Mouse (Mus musculus): ENCODE results near the gene Gle1. TPM values are rescaled to one million over a fixed set of nuclear protein-coding genes. Genes with fewer than 3 reads are reported as not detected.
A peak's percentile ranks its signal among the peaks of the same experiment; 100 is the strongest.

Gle1 gene
- polyA plus RNA-seq, 1 experiment from 2014 or later = 53.7 TPM

DNA sequence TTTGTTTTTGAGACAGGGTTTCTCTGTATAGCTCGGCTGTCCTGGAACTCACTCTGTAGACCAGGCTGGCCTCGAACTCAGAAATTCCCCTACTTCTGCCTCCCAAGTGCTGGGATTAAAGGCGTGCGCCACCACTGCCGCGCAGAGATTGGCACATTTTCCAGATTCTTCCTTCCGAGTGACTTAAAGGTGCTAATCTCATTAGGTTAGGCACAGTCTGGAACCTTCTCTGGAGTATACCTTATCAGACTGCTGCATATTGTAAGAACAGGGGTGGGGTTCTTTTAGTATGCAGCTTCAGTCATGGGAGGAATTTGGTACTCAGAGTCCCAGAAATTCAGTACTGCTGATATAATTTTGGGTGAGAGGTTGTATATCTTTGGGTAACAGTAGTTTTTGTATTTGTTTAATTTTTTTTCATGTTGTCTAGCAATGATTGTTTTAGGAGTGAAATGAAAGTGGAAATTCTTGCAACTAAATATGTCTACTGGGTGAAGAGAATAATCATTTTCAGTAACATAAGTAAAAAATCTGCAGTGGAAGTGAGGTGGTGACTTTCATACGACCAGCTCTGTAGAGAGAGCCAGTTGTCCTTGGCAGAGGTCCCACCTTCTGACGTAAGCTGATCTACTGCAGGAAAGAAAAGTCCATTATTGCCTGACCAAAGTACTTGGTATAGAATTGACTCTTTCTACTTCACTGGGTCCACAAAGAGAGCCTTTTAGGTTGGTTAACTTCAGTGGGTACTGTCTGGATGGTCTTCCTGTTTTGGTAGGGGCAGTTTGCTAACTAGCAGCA lies 36.8 kb downstream of the Gle1 start:
- Histone ChIP-seq H3K27ac (no peak overlapping the region), H3K4me1 (replicated peaks; ENCODE audit: control insufficient read depth, insufficient read depth, low read length) (peaks cover 48% of the 10 kb centered on the region), H3K36me3 (replicated peaks; ENCODE audit: control insufficient read depth, insufficient read depth) (peaks cover 63% of the 10 kb centered on the region), H3K9ac (no peak overlapping the region), H3K4me3 (replicated peaks; ENCODE audit: low read length) (no peak overlapping the region), H3K4me2 (replicated peaks) (no peak overlapping the region), H3K9me3 (ENCODE audit: control insufficient read depth, low read length) (no peaks in the 10 kb centered on the region), H3K27me3 (ENCODE audit: control insufficient read depth, insufficient read depth, low read length) (no peaks in the 10 kb centered on the region)
- DNase-seq (ENCODE audit: low spot score) (peak; percentile 44), ATAC-seq (ENCODE audit: low FRiP score) (no peak)
- 74% methylated on average over 9 of the region's 9 CpGs for WGBS

DNA sequence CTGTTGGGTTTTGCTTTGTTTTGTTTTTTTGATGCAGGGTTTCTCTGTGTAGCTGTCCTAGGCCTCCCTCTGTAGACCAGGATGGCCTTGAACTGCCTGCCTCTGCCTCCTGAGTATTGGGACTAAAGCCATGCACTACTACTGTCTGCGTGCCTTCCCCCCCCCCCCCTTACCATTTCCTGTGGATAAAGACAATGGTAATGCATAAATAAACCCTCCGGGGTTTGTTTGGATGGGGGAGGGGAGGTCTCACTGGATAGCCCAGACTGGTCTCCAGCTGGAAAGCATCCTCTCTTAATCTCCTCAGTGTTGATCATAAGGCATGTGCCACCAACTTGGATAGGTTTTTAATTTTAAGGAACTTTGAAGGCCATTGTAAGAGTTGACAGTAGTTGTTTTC lies 38.3 kb downstream of the Gle1 start:
- Histone ChIP-seq H3K27ac (no peak overlapping the region), H3K36me3 (replicated peaks; ENCODE audit: control insufficient read depth, insufficient read depth) (peaks cover 64% of the 10 kb centered on the region), H3K4me1 (replicated peaks; ENCODE audit: control insufficient read depth, insufficient read depth, low read length) (peaks cover 33% of the 10 kb centered on the region), H3K4me2 (replicated peaks) (no peak overlapping the region), H3K4me3 (replicated peaks; ENCODE audit: low read length) (no peak overlapping the region), H3K27me3 (ENCODE audit: control insufficient read depth, insufficient read depth, low read length) (no peaks in the 10 kb centered on the region), H3K9me3 (ENCODE audit: control insufficient read depth, low read length) (no peaks in the 10 kb centered on the region), H3K9ac (no peak overlapping the region)
- DNase-seq (ENCODE audit: low spot score) (no peak), ATAC-seq (ENCODE audit: low FRiP score) (no peak)
- WGBS = 2% methylated on average over 2 of the region's 2 CpGs

DNA sequence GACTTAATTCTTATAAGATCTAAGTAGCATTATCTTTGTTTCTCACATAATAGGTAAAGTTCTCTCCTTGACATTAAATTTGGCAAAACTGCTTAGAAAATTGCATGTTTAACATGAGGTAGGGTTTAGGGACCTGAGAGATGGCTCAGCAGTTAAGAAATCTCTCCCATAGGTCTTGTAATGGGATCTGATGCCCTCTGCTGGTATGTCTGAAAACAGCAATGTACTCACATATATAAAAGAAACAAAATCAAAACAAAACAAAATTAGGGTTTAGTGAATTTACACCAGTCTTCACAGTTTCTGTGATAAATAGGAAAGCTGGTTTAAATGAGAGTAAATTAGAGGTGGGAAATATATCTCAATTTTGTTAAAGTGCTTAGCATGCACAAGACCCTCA lies 42.1 kb downstream of the Gle1 start:
- H3K4me1 ChIP-seq (replicated peaks; ENCODE audit: control insufficient read depth, insufficient read depth, low read length) = peaks cover 4% of the 10 kb centered on the region; the same call in 1 of the 2 replicates
- no peaks in the 10 kb centered on the region for H3K9me3 ChIP-seq (ENCODE audit: control insufficient read depth, low read length)
- H3K4me2 ChIP-seq (replicated peaks) = no peak overlapping the region
- H3K36me3 ChIP-seq (replicated peaks; ENCODE audit: control insufficient read depth, insufficient read depth) = peaks cover 68% of the 10 kb centered on the region
- no peak overlapping the region for H3K27ac ChIP-seq
- no peaks in the 10 kb centered on the region for H3K27me3 ChIP-seq (ENCODE audit: control insufficient read depth, insufficient read depth, low read length)
- no peak overlapping the region for H3K9ac ChIP-seq
- ATAC-seq (ENCODE audit: low FRiP score) (no peak), DNase-seq (ENCODE audit: low spot score) (peak; percentile 70)
- H3K4me3 ChIP-seq (replicated peaks; ENCODE audit: low read length) = no peak overlapping the region

DNA sequence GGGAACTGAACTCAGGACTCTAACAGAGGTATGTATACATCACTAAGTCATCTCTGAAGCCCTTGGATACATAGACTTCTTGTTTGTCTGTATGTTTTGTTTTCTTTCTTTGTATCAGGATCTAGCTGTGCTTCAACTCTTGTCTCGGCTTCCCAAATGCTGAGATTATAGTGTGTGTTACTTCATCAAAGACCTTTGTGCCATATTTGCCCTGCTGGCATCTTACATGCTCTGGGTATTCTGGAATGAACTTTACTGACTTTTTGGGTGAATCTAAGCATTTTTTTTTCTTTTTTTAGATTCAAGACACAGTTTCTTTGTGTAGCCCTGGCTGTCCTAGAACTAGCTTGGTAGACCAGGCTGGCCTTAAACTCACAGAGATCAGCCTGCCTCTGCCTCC lies 45.4 kb downstream of the Gle1 start:
- DNase-seq (ENCODE audit: low spot score) (no peak), ATAC-seq (ENCODE audit: low FRiP score) (no peak)
- H3K4me1 ChIP-seq (replicated peaks; ENCODE audit: control insufficient read depth, insufficient read depth, low read length) = no peaks in the 10 kb centered on the region

DNA sequence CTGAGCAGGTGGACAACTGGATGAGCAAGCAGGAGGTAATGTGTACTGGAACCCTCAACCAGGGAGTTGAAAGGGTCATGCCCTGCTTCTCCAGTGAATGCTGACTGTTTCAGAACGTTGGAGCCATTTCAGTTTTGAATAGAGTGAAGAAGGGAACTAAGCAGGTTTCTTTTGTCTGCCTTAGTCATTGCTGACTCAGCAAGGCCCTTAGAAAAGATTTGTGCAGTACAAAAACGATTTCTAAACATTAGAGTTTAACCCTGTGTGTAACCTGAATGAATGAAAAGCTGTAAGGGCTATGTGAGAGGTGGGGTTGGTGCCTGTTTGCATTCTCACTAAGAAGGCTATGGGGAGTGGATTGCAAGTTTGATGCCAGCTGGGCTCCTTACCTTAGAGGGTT lies 56.7 kb downstream of the Gle1 start:
- DNase-seq (ENCODE audit: low spot score) = no peak
- 60% methylated on average over 2 of the region's 2 CpGs for WGBS
- no peaks in the 10 kb centered on the region for H3K9me3 ChIP-seq (ENCODE audit: control insufficient read depth, low read length)
- H3K9ac ChIP-seq = no peak overlapping the region
- no peak overlapping the region for H3K4me3 ChIP-seq (replicated peaks; ENCODE audit: low read length)
- H3K27ac ChIP-seq = no peak overlapping the region
- ATAC-seq (ENCODE audit: low FRiP score) = no peak
- H3K4me2 ChIP-seq (replicated peaks) = no peak overlapping the region
- no peaks in the 10 kb centered on the region for H3K4me1 ChIP-seq (replicated peaks; ENCODE audit: control insufficient read depth, insufficient read depth, low read length)
- no peaks in the 10 kb centered on the region for H3K27me3 ChIP-seq (ENCODE audit: control insufficient read depth, insufficient read depth, low read length)
- peaks cover 100% of the 10 kb centered on the region for H3K36me3 ChIP-seq (replicated peaks; ENCODE audit: control insufficient read depth, insufficient read depth)

More for the DNA sequence above, 45.4 kb downstream of the Gle1 start:
- 93% methylated on average over 1 of the region's 1 CpGs for WGBS
- Histone ChIP-seq H3K9ac (no peak overlapping the region), H3K4me3 (replicated peaks; ENCODE audit: low read length) (no peak overlapping the region), H3K27ac (no peak overlapping the region), H3K9me3 (ENCODE audit: control insufficient read depth, low read length) (no peaks in the 10 kb centered on the region), H3K36me3 (replicated peaks; ENCODE audit: control insufficient read depth, insufficient read depth) (peaks cover 89% of the 10 kb centered on the region), H3K27me3 (ENCODE audit: control insufficient read depth, insufficient read depth, low read length) (no peaks in the 10 kb centered on the region), H3K4me2 (replicated peaks) (no peak overlapping the region)

DNA sequence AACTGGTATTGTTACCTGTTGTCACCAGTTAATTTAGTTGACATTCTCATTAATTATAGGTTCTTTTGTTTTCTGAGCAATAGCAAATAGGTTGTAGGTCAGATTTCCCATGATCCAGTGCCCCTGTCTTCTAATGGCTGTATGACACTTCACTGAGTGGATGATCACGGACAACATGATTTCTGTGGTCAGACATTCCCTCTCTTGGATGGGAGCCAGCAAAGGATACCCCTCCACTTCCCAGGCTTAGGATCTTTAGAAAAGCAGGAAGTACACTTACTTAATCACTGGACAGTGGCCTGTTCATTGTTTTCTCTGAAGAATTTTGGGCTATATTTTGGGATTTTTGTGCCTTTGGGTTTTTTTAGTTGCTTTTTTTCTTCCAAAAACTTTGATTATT lies 73.9 kb downstream of the Gle1 start:
- Histone ChIP-seq H3K9me3 (ENCODE audit: control insufficient read depth, low read length) (no peaks in the 10 kb centered on the region), H3K27ac (no peak overlapping the region), H3K4me2 (replicated peaks) (no peak overlapping the region), H3K4me3 (replicated peaks; ENCODE audit: low read length) (no peak overlapping the region), H3K9ac (no peak overlapping the region), H3K27me3 (ENCODE audit: control insufficient read depth, insufficient read depth, low read length) (no peaks in the 10 kb centered on the region), H3K4me1 (replicated peaks; ENCODE audit: control insufficient read depth, insufficient read depth, low read length) (no peaks in the 10 kb centered on the region), H3K36me3 (replicated peaks; ENCODE audit: control insufficient read depth, insufficient read depth) (peaks cover 100% of the 10 kb centered on the region)
- no peak for ATAC-seq (ENCODE audit: low FRiP score)
- 61% methylated on average over 1 of the region's 1 CpGs for WGBS
- DNase-seq (ENCODE audit: low spot score) = no peak

Small RNA genes lying within 50 kb of the gene (microRNA-seq; reads per million reads assigned to microRNA genes)
- gene Mir6997 = 0.65 reads per million

Other genes starting within 250 kb of the Gle1 start
- gene Gm13420, start 183.7 kb upstream of the Gle1 start, polyA plus RNA-seq (2014; fragmentation: Nextera tagmentation; extraction: Ambion mirVana) = 0.20 and 0.36 TPM in 2 replicates
- not detected in 2 replicates for gene Gm13547, start 176.1 kb upstream of the Gle1 start, polyA plus RNA-seq (2014; fragmentation: Nextera tagmentation; extraction: Ambion mirVana)
- 35.1 and 35.3 TPM in 2 replicates for gene Coq4, start 147.9 kb upstream of the Gle1 start, polyA plus RNA-seq (2014; fragmentation: Nextera tagmentation; extraction: Ambion mirVana)
- 23.9 and 26.3 TPM in 2 replicates for gene Trub2, start 146.9 kb upstream of the Gle1 start, polyA plus RNA-seq (2014; fragmentation: Nextera tagmentation; extraction: Ambion mirVana)
- 40.1 and 43.7 TPM in 2 replicates for gene Slc27a4, start 132.8 kb upstream of the Gle1 start, polyA plus RNA-seq (2014; fragmentation: Nextera tagmentation; extraction: Ambion mirVana)
- 24.6 and 24.9 TPM in 2 replicates for gene Urm1, start 115.4 kb upstream of the Gle1 start, polyA plus RNA-seq (2014; fragmentation: Nextera tagmentation; extraction: Ambion mirVana)
- gene Cercam, start 66.3 kb upstream of the Gle1 start, polyA plus RNA-seq (2014; fragmentation: Nextera tagmentation; extraction: Ambion mirVana) = 15.9 and 19.1 TPM in 2 replicates
- gene Odf2, start 46.2 kb upstream of the Gle1 start, polyA plus RNA-seq (2014; fragmentation: Nextera tagmentation; extraction: Ambion mirVana) = 49.0 and 63.5 TPM in 2 replicates
- 344 and 368 TPM in 2 replicates for gene Sptan1, start 30.1 kb downstream of the Gle1 start, polyA plus RNA-seq (2014; fragmentation: Nextera tagmentation; extraction: Ambion mirVana)
- gene Wdr34, start 113.5 kb downstream of the Gle1 start, polyA plus RNA-seq (2014; fragmentation: Nextera tagmentation; extraction: Ambion mirVana) = 66.6 and 67.2 TPM in 2 replicates
- 339 and 347 TPM in 2 replicates for gene Set, start 122.0 kb downstream of the Gle1 start, polyA plus RNA-seq (2014; fragmentation: Nextera tagmentation; extraction: Ambion mirVana)
- 1.6 and 1.9 TPM in 2 replicates for gene Pkn3, start 142.3 kb downstream of the Gle1 start, polyA plus RNA-seq (2014; fragmentation: Nextera tagmentation; extraction: Ambion mirVana)
- 27.2 TPM in 2 replicates for gene Zdhhc12, start 158.2 kb downstream of the Gle1 start, polyA plus RNA-seq (2014; fragmentation: Nextera tagmentation; extraction: Ambion mirVana)
- gene Zer1, start 189.2 kb downstream of the Gle1 start, polyA plus RNA-seq (2014; fragmentation: Nextera tagmentation; extraction: Ambion mirVana) = 13.2 and 16.0 TPM in 2 replicates
- gene Tbc1d13, start 198.3 kb downstream of the Gle1 start, polyA plus RNA-seq (2014; fragmentation: Nextera tagmentation; extraction: Ambion mirVana) = 18.7 and 18.8 TPM in 2 replicates
- 29.8 and 31.0 TPM in 2 replicates for gene Endog, start 236.1 kb downstream of the Gle1 start, polyA plus RNA-seq (2014; fragmentation: Nextera tagmentation; extraction: Ambion mirVana)
- gene Spout1, start 243.0 kb downstream of the Gle1 start, polyA plus RNA-seq (2014; fragmentation: Nextera tagmentation; extraction: Ambion mirVana) = 55.4 and 58.8 TPM in 2 replicates

Data from hindbrain, embryonic 14.5 days (tissue).